Mouse (Mus musculus) lung, postnatal 0 days (tissue): ENCODE measurements around the gene 4930407I10Rik. TPM values are rescaled to one million over a fixed set of nuclear protein-coding genes. Genes with fewer than 3 reads are reported as not detected.

Experiments used
- ATAC-seq: fragments of 200-750 bp; cut with Nextera tagmentation; 2 replicates; pipeline ENCODE4 v1.8.0; 2017; ENCODE audit warnings: moderate library complexity
- DNase-seq: peaks from one replicate; pipeline ENCODE4 v3.0.0-alpha.2; 2016; ENCODE audit warnings: low spot score
- H3K27ac ChIP-seq: fragments of 300-500 bp; sonication (generic); 2 replicates; pipeline ENCODE4 v1.5.1; 2014; ENCODE audit warnings: antibody characterized with exemption, mild to moderate bottlenecking, low read length, mixed read lengths
- H3K27me3 ChIP-seq: fragments of 300-500 bp; sonication (generic); replicated peaks from 2 replicates; pipeline ENCODE4 v1.6.1; 2014; ENCODE audit warnings: low read length, mixed read lengths; ENCODE audit not compliant: insufficient read depth
- H3K36me3 ChIP-seq: fragments of 300-500 bp; sonication (generic); 2 replicates; pipeline ENCODE4 v1.6.1; 2014; ENCODE audit warnings: low read length, mixed read lengths; ENCODE audit not compliant: insufficient read depth
- H3K4me1 ChIP-seq: fragments of 300-500 bp; sonication (generic); 2 replicates; pipeline ENCODE4 v1.6.1; 2014; ENCODE audit warnings: antibody characterized with exemption, low read depth, low read length, mixed read lengths; ENCODE audit not compliant: insufficient read depth
- H3K4me2 ChIP-seq: fragments of 300-500 bp; sonication (generic); replicated peaks from 2 replicates; pipeline ENCODE4 v1.6.1; 2014; ENCODE audit warnings: low read depth, mild to moderate bottlenecking, low read length, moderate library complexity, mixed read lengths
- H3K4me3 ChIP-seq: fragments of 300-500 bp; sonication (generic); 2 replicates; pipeline ENCODE4 v1.5.1; 2014; ENCODE audit warnings: low read depth, low read length
- H3K9ac ChIP-seq: fragments of 300-500 bp; sonication (generic); replicated peaks from 2 replicates; pipeline ENCODE4 v1.6.1; 2014; ENCODE audit warnings: low read depth, mild to moderate bottlenecking
- H3K9me3 ChIP-seq: fragments of 300-500 bp; sonication (generic); 2 replicates; pipeline ENCODE4 v1.6.1; 2016; ENCODE audit warnings: low read length, mixed read lengths
- CTCF ChIP-seq: IDR thresholded peaks from 2 replicates; pipeline ENCODE4 v1.5.1; 2016; ENCODE audit warnings: antibody characterized with exemption, mild to moderate bottlenecking
- EP300 ChIP-seq: IDR thresholded peaks from 2 replicates; pipeline ENCODE4 v1.6.1; 2016; ENCODE audit warnings: antibody characterized with exemption, mild to moderate bottlenecking, control low read depth
- WGBS: fragments of 180-500 bp; shearing (Covaris S2); extraction: QIAGEN DNeasy Blood & Tissue Kit; methylation state at CpG from one replicate; pipeline ENCODE4 v1.1.7; 2014; 5-methylcytosine and 5-hydroxymethylcytosine counted together
- polyA plus RNA-seq: library from polyadenylated mRNA; unstranded; fragments of >200 nt; fragmentation: Nextera tagmentation; extraction: Ambion mirVana; gene quantifications from 2 replicates; pipeline ENCODE4 v1.2.1, GENCODE M21; 2015

The 4930407I10Rik gene
- polyA plus RNA-seq, 1 experiment from 2014 or later, result not detected

- no peaks in the 10 kb centered on the region for H3K9me3 ChIP-seq
- TF ChIP-seq CTCF (no peak), EP300 (no peak)
- H3K9ac ChIP-seq, result no peak overlapping the region
- DNase-seq, result peak; percentile 7
- no peak for ATAC-seq
- H3K4me2 ChIP-seq, result peak overlapping the region; percentile 96
- 0 out of 2 replicates have a peak overlapping the region, but pooled peaks have one; percentile 79 for H3K27ac ChIP-seq
- H3K4me1 ChIP-seq, result peaks cover 6% of the 10 kb centered on the region; the same call in 1 of the 2 replicates
- 14% methylated on average over 6 of the region's 6 CpGs for WGBS
- no peaks in the 10 kb centered on the region for H3K36me3 ChIP-seq
- H3K27me3 ChIP-seq, result no peaks in the 10 kb centered on the region
- peak overlapping the region; percentile 84 for H3K4me3 ChIP-seq
Observed at GRCm38 (mm10) chr15:82016830-82017229, 42.1 kb upstream of the 4930407I10Rik start.

- no peak for DNase-seq
- Histone ChIP-seq H3K4me2 (no peak overlapping the region), H3K4me1 (peaks cover 6% of the 10 kb centered on the region; the same call in 1 of the 2 replicates), H3K27ac (no peak overlapping the region), H3K36me3 (no peaks in the 10 kb centered on the region), H3K9ac (no peak overlapping the region), H3K27me3 (no peaks in the 10 kb centered on the region), H3K4me3 (no peak overlapping the region), H3K9me3 (no peaks in the 10 kb centered on the region)
- 66% methylated on average over 4 of the region's 4 CpGs for WGBS
- TF ChIP-seq CTCF (no peak), EP300 (no peak)
- ATAC-seq, result no peak
Observed at GRCm38 (mm10) chr15:82017461-82017860, 41.5 kb upstream of the 4930407I10Rik start.

- no peak for TF ChIP-seq CTCF
- peak; percentile 42; the same call in 1 of the 2 replicates for TF ChIP-seq EP300
- no peak for ATAC-seq
- peaks cover 6% of the 10 kb centered on the region; the same call in 1 of the 2 replicates for H3K4me1 ChIP-seq
- H3K36me3 ChIP-seq, result no peaks in the 10 kb centered on the region
- no peaks in the 10 kb centered on the region for H3K9me3 ChIP-seq
- DNase-seq, result peak; percentile 45
- no peak overlapping the region for H3K4me2 ChIP-seq
- H3K9ac ChIP-seq, result no peak overlapping the region
- 64% methylated on average over 3 of the region's 3 CpGs for WGBS
- H3K27me3 ChIP-seq, result no peaks in the 10 kb centered on the region
- H3K4me3 ChIP-seq, result no peak overlapping the region
- no peak overlapping the region for H3K27ac ChIP-seq
Observed at GRCm38 (mm10) chr15:82019288-82019687, 39.7 kb upstream of the 4930407I10Rik start.

- DNase-seq (peak; percentile 49), ATAC-seq (peak; percentile 65)
- Histone ChIP-seq H3K9me3 (no peaks in the 10 kb centered on the region), H3K4me1 (no peaks in the 10 kb centered on the region), H3K4me2 (no peak overlapping the region), H3K36me3 (no peaks in the 10 kb centered on the region), H3K27me3 (no peaks in the 10 kb centered on the region), H3K27ac (0 out of 2 replicates have a peak overlapping the region, but pooled peaks have one; percentile 32), H3K9ac (no peak overlapping the region), H3K4me3 (no peak overlapping the region)
- TF ChIP-seq CTCF (no peak), EP300 (no peak)
- 49% methylated on average over 13 of the region's 13 CpGs for WGBS
Observed at GRCm38 (mm10) chr15:82022535-82023088, 36.3 kb upstream of the 4930407I10Rik start.

GRCm38 (mm10) chr15:82023965-82024635 lies 34.9 kb upstream of the 4930407I10Rik start:
- Histone ChIP-seq H3K27ac (no peak overlapping the region; the same call in 1 of the 2 replicates), H3K9me3 (no peaks in the 10 kb centered on the region), H3K9ac (no peak overlapping the region), H3K36me3 (no peaks in the 10 kb centered on the region), H3K4me2 (no peak overlapping the region), H3K4me1 (no peaks in the 10 kb centered on the region), H3K4me3 (no peak overlapping the region), H3K27me3 (no peaks in the 10 kb centered on the region)
- TF ChIP-seq CTCF (0 out of 2 replicates have a peak, but pooled peaks have one; percentile 21), EP300 (no peak)
- ATAC-seq (peak; percentile 66), DNase-seq (peak; percentile 67)
- 70% methylated on average over 6 of the region's 6 CpGs for WGBS

- Histone ChIP-seq H3K4me3 (no peak overlapping the region), H3K9me3 (no peaks in the 10 kb centered on the region), H3K4me2 (no peak overlapping the region), H3K27me3 (no peaks in the 10 kb centered on the region), H3K36me3 (no peaks in the 10 kb centered on the region), H3K4me1 (no peaks in the 10 kb centered on the region), H3K27ac (no peak overlapping the region), H3K9ac (no peak overlapping the region)
- 83% methylated on average over 7 of the region's 7 CpGs for WGBS
- TF ChIP-seq EP300 (no peak), CTCF (no peak)
- ATAC-seq (no peak), DNase-seq (no peak)
Observed at GRCm38 (mm10) chr15:82027276-82027675, 31.7 kb upstream of the 4930407I10Rik start.
